Mouse (Mus musculus): ENCODE measurements around the gene Slc6a16. TPM values are rescaled to one million over a fixed set of nuclear protein-coding genes. Genes with fewer than 3 reads are reported as not detected.

Gene Slc6a16
- polyA plus RNA-seq, 1 experiment from 2014 or later: 0.18 TPM

- Histone ChIP-seq H3K9me3 (replicated peaks; ENCODE audit: low read length) (no peaks in the 10 kb centered on the region), H3K36me3 (ENCODE audit: insufficient read depth, low read length) (peaks cover 62% of the 10 kb centered on the region), H3K4me3 (replicated peaks; ENCODE audit: low read depth, low read length) (no peak overlapping the region), H3K27me3 (ENCODE audit: insufficient read depth, low read length) (no peaks in the 10 kb centered on the region), H3K27ac (no peak overlapping the region), H3K4me2 (ENCODE audit: low read length) (no peak overlapping the region), H3K9ac (ENCODE audit: low read depth, low read length) (no peak overlapping the region), H3K4me1 (replicated peaks; ENCODE audit: insufficient read depth, low read length) (no peaks in the 10 kb centered on the region)
- DNase-seq (ENCODE audit: low spot score) (no peak), ATAC-seq (replicated peaks; ENCODE audit: low FRiP score, low read depth) (no peak)
- no peak for TF ChIP-seq CTCF (IDR thresholded peaks at IDR 0.05; ENCODE audit: low read depth)
- WGBS: 87% methylated on average over 18 of the region's 18 CpGs
Measured at GRCm38 (mm10) chr7:45228548-45228947, 12.3 kb upstream of the Slc6a16 start.

GRCm38 (mm10) chr7:45229046-45229445 lies 11.8 kb upstream of the Slc6a16 start:
- Histone ChIP-seq H3K4me3 (replicated peaks; ENCODE audit: low read depth, low read length) (no peak overlapping the region), H3K9me3 (replicated peaks; ENCODE audit: low read length) (no peaks in the 10 kb centered on the region), H3K4me2 (ENCODE audit: low read length) (no peak overlapping the region), H3K9ac (ENCODE audit: low read depth, low read length) (no peak overlapping the region), H3K27me3 (ENCODE audit: insufficient read depth, low read length) (no peaks in the 10 kb centered on the region), H3K4me1 (replicated peaks; ENCODE audit: insufficient read depth, low read length) (peaks cover 3% of the 10 kb centered on the region), H3K27ac (no peak overlapping the region), H3K36me3 (ENCODE audit: insufficient read depth, low read length) (peaks cover 61% of the 10 kb centered on the region)
- no peak for TF ChIP-seq CTCF (IDR thresholded peaks at IDR 0.05; ENCODE audit: low read depth)
- no peak for ATAC-seq (replicated peaks; ENCODE audit: low FRiP score, low read depth)
- DNase-seq (ENCODE audit: low spot score): no peak
- WGBS: 92% methylated on average over 8 of the region's 8 CpGs

GRCm38 (mm10) chr7:45229459-45230203 lies 11.3 kb upstream of the Slc6a16 start:
- H3K9ac ChIP-seq (ENCODE audit: low read depth, low read length): no peak overlapping the region
- H3K4me1 ChIP-seq (replicated peaks; ENCODE audit: insufficient read depth, low read length): peaks cover 9% of the 10 kb centered on the region
- H3K27me3 ChIP-seq (ENCODE audit: insufficient read depth, low read length): no peaks in the 10 kb centered on the region
- H3K9me3 ChIP-seq (replicated peaks; ENCODE audit: low read length): no peaks in the 10 kb centered on the region
- H3K4me2 ChIP-seq (ENCODE audit: low read length): no peak overlapping the region
- ATAC-seq (replicated peaks; ENCODE audit: low FRiP score, low read depth) (no peak), DNase-seq (ENCODE audit: low spot score) (no peak)
- H3K27ac ChIP-seq: no peak overlapping the region
- H3K36me3 ChIP-seq (ENCODE audit: insufficient read depth, low read length): peaks cover 61% of the 10 kb centered on the region
- 88% methylated on average over 7 of the region's 7 CpGs for WGBS
- H3K4me3 ChIP-seq (replicated peaks; ENCODE audit: low read depth, low read length): no peak overlapping the region
- no peak for TF ChIP-seq CTCF (IDR thresholded peaks at IDR 0.05; ENCODE audit: low read depth)

- WGBS: 86% methylated on average over 12 of the region's 12 CpGs
Measured at GRCm38 (mm10) chr7:45231192-45231591, 9.7 kb upstream of the Slc6a16 start.

GRCm38 (mm10) chr7:45231941-45232340 lies 8.9 kb upstream of the Slc6a16 start:
- no peak overlapping the region for H3K4me2 ChIP-seq (ENCODE audit: low read length)
- no peak overlapping the region for H3K9ac ChIP-seq (ENCODE audit: low read depth, low read length)
- no peak for TF ChIP-seq CTCF (IDR thresholded peaks at IDR 0.05; ENCODE audit: low read depth)
- H3K36me3 ChIP-seq (ENCODE audit: insufficient read depth, low read length): peaks cover 38% of the 10 kb centered on the region
- peaks cover 12% of the 10 kb centered on the region for H3K4me1 ChIP-seq (replicated peaks; ENCODE audit: insufficient read depth, low read length)
- H3K9me3 ChIP-seq (replicated peaks; ENCODE audit: low read length): no peaks in the 10 kb centered on the region
- no peak overlapping the region for H3K4me3 ChIP-seq (replicated peaks; ENCODE audit: low read depth, low read length)
- no peak for DNase-seq (ENCODE audit: low spot score)
- no peak overlapping the region for H3K27ac ChIP-seq
- ATAC-seq (replicated peaks; ENCODE audit: low FRiP score, low read depth): no peak
- WGBS: 84% methylated on average over 11 of the region's 11 CpGs
- H3K27me3 ChIP-seq (ENCODE audit: insufficient read depth, low read length): no peaks in the 10 kb centered on the region

More at GRCm38 (mm10) chr7:45231192-45231591, 9.7 kb upstream of the Slc6a16 start:
- H3K4me1 ChIP-seq (replicated peaks; ENCODE audit: insufficient read depth, low read length): peaks cover 12% of the 10 kb centered on the region
- H3K27me3 ChIP-seq (ENCODE audit: insufficient read depth, low read length): no peaks in the 10 kb centered on the region
- no peak overlapping the region for H3K4me2 ChIP-seq (ENCODE audit: low read length)
- no peak for ATAC-seq (replicated peaks; ENCODE audit: low FRiP score, low read depth)
- H3K4me3 ChIP-seq (replicated peaks; ENCODE audit: low read depth, low read length): no peak overlapping the region
- no peak for DNase-seq (ENCODE audit: low spot score)
- no peak for TF ChIP-seq CTCF (IDR thresholded peaks at IDR 0.05; ENCODE audit: low read depth)
- no peaks in the 10 kb centered on the region for H3K9me3 ChIP-seq (replicated peaks; ENCODE audit: low read length)
- peaks cover 45% of the 10 kb centered on the region for H3K36me3 ChIP-seq (ENCODE audit: insufficient read depth, low read length)
- no peak overlapping the region for H3K27ac ChIP-seq
- H3K9ac ChIP-seq (ENCODE audit: low read depth, low read length): no peak overlapping the region

- Histone ChIP-seq H3K9me3 (replicated peaks; ENCODE audit: low read length) (no peaks in the 10 kb centered on the region), H3K4me3 (replicated peaks; ENCODE audit: low read depth, low read length) (no peak overlapping the region), H3K4me1 (replicated peaks; ENCODE audit: insufficient read depth, low read length) (peaks cover 12% of the 10 kb centered on the region), H3K36me3 (ENCODE audit: insufficient read depth, low read length) (peaks cover 33% of the 10 kb centered on the region), H3K27ac (no peak overlapping the region), H3K4me2 (ENCODE audit: low read length) (no peak overlapping the region), H3K27me3 (ENCODE audit: insufficient read depth, low read length) (no peaks in the 10 kb centered on the region), H3K9ac (ENCODE audit: low read depth, low read length) (no peak overlapping the region)
- WGBS: 59% methylated on average over 13 of the region's 13 CpGs
- no peak for TF ChIP-seq CTCF (IDR thresholded peaks at IDR 0.05; ENCODE audit: low read depth)
- ATAC-seq (replicated peaks; ENCODE audit: low FRiP score, low read depth): no peak
- DNase-seq (ENCODE audit: low spot score): no peak
Measured at GRCm38 (mm10) chr7:45232716-45233465, 8.0 kb upstream of the Slc6a16 start.
